Mouse (Mus musculus) midbrain, postnatal 0 days (tissue): ENCODE measurements around the gene Zbtb16. TPM values are rescaled to one million over a fixed set of nuclear protein-coding genes. Genes with fewer than 3 reads are reported as not detected.

Experiments
- ATAC-seq: fragments of 200-750 bp; cut with Nextera tagmentation; 2 replicates; pipeline ENCODE4 v1.8.0; 2017; ENCODE audit warnings: moderate number of reproducible peaks, mild to moderate bottlenecking, moderate TSS enrichment, moderate library complexity; ENCODE audit not compliant: low FRiP score
- DNase-seq: peaks from one replicate; pipeline ENCODE4 v3.0.0-alpha.2; 2015; ENCODE audit warnings: low spot score
- H3K27ac ChIP-seq: fragments of 300-500 bp; sonication (generic); 2 replicates; pipeline ENCODE4 v1.5.1; 2014; ENCODE audit warnings: low read depth, mild to moderate bottlenecking, low read length, mixed read lengths
- H3K27me3 ChIP-seq: fragments of 300-500 bp; sonication (generic); 2 replicates; pipeline ENCODE4 v1.6.1; 2014; ENCODE audit warnings: low read length, control low read depth, mixed read lengths; ENCODE audit not compliant: insufficient read depth
- H3K36me3 ChIP-seq: fragments of 300-500 bp; sonication (generic); 2 replicates; pipeline ENCODE4 v1.6.1; 2014; ENCODE audit warnings: low read length, control low read depth, mixed read lengths; ENCODE audit not compliant: insufficient read depth
- H3K4me1 ChIP-seq: fragments of 300-500 bp; sonication (generic); 2 replicates; pipeline ENCODE4 v1.6.1; 2014; ENCODE audit warnings: mild to moderate bottlenecking, control low read depth, antibody characterized with exemption, low read length, mixed read lengths; ENCODE audit not compliant: insufficient read depth
- H3K4me2 ChIP-seq: fragments of 300-500 bp; sonication (generic); 2 replicates; pipeline ENCODE4 v1.6.1; 2014; ENCODE audit warnings: low read depth, mild to moderate bottlenecking, low read length, mixed read lengths; ENCODE audit not compliant: poor library complexity, severe bottlenecking
- H3K4me3 ChIP-seq: fragments of 300-500 bp; sonication (generic); 2 replicates; pipeline ENCODE4 v1.5.1; 2014; ENCODE audit warnings: low read depth, mild to moderate bottlenecking, low read length, moderate library complexity
- H3K9ac ChIP-seq: fragments of 300-500 bp; sonication (generic); replicated peaks from 2 replicates; pipeline ENCODE4 v1.6.1; 2014; ENCODE audit warnings: mild to moderate bottlenecking, low read length, moderate library complexity, mixed read lengths; ENCODE audit not compliant: poor library complexity, severe bottlenecking
- H3K9me3 ChIP-seq: fragments of 300-500 bp; sonication (generic); 2 replicates; pipeline ENCODE4 v1.6.1; 2016; ENCODE audit warnings: low read length, control low read depth
- CTCF ChIP-seq: IDR thresholded peaks from 2 replicates; pipeline ENCODE4 v1.5.1; 2016; ENCODE audit warnings: antibody characterized with exemption, mild to moderate bottlenecking
- WGBS: fragments of 180-500 bp; shearing (Covaris S2); extraction: QIAGEN DNeasy Blood & Tissue Kit; methylation state at CpG from one replicate; pipeline ENCODE4 v1.1.7; 2014; 5-methylcytosine and 5-hydroxymethylcytosine counted together
- polyA plus RNA-seq: library from polyadenylated mRNA; unstranded; fragments of >200 nt; fragmentation: Nextera tagmentation; extraction: Ambion mirVana; gene quantifications from 2 replicates; pipeline ENCODE4 v1.2.1, GENCODE M21; 2015
- total RNA-seq: library from RNA; depleted of rRNA; stranded (reverse); fragments of >200 nt; gene quantifications from 2 replicates; pipeline ENCODE4 v1.2.3, GENCODE M21; 2014

Gene Zbtb16
- total and polyA plus RNA-seq, 2 experiments from 2014 or later: 6.1 to 8.3 TPM

DNA sequence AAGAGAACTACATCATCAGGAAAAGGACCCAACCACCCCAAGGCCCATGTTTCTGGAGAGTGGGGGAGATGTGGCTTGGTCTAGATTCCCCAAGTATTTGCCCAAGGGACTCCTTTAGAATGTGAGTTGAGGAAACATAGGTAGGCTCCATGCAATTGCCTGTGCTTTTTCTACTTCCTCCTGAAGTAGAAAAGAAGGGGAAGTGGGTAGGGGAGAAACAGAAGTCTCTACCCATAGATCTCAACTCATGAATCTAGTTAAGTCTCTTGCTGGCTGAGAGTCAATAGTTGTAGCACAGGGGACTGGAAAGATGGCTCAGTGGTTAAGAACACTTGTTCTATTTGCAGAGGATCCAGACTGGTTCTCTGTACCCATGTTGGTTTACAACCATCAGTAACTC is 164.2 kb downstream of the Zbtb16 start:
- no peak for ATAC-seq
- TF ChIP-seq CTCF: no peak
- no peak for DNase-seq
- Histone ChIP-seq H3K4me2 (no peak overlapping the region), H3K9ac (no peak overlapping the region), H3K27ac (no peak overlapping the region), H3K27me3 (no peaks in the 10 kb centered on the region), H3K9me3 (no peaks in the 10 kb centered on the region), H3K36me3 (no peaks in the 10 kb centered on the region), H3K4me3 (no peak overlapping the region), H3K4me1 (peaks cover 3% of the 10 kb centered on the region; the same call in 1 of the 2 replicates)

DNA sequence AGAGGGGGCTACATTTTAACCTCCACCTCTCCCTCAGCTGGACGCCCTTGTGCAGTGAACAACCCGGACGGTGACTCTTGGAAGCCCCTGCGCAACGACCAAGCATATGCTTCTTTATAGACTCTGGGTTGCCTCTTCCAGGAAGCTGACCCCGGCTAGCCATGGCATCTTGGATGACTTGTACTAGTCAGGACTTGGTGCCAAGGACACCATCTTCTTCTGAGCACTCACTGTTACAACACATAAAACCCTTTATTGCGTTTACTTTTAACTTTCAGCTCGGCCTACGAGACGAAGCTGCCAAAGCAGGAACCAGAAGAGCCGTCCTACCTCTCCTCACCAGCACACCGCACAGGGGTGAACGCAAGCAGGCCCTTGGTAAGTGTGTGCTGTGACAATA is 165.9 kb downstream of the Zbtb16 start:
- no peak for TF ChIP-seq CTCF
- no peak for ATAC-seq
- Histone ChIP-seq H3K27ac (no peak overlapping the region), H3K4me2 (no peak overlapping the region), H3K4me1 (peaks cover 3% of the 10 kb centered on the region; the same call in 1 of the 2 replicates), H3K4me3 (no peak overlapping the region), H3K9ac (no peak overlapping the region), H3K9me3 (no peaks in the 10 kb centered on the region), H3K27me3 (no peaks in the 10 kb centered on the region), H3K36me3 (no peaks in the 10 kb centered on the region)
- no peak for DNase-seq
- 85% methylated on average over 13 of the region's 13 CpGs for WGBS

DNA sequence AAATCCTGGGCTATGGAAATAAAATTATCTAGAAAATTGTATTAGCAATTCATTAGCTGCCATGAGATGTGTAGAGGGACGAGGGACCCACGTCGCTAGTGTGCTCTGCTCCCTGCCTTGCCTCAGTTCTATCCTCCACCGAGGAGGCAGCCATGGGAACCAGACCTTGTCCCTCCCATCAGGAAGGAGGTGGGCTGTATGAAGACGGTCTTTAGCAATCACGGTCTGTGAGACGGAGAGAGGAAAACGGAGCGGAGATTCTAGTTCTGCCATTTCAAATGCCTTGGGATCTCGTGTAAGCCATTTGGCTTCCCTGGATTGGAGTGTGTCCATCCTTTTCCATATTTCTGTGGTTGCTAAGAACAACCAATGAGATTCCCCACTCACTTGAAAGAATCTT is 166.3 kb downstream of the Zbtb16 start:
- no peak overlapping the region for H3K4me2 ChIP-seq
- no peaks in the 10 kb centered on the region for H3K9me3 ChIP-seq
- no peak overlapping the region for H3K4me3 ChIP-seq
- no peak overlapping the region for H3K27ac ChIP-seq
- H3K36me3 ChIP-seq: no peaks in the 10 kb centered on the region
- no peak for TF ChIP-seq CTCF
- peak; percentile 27 for DNase-seq
- H3K27me3 ChIP-seq: no peaks in the 10 kb centered on the region
- H3K9ac ChIP-seq: no peak overlapping the region
- 33% methylated on average over 10 of the region's 10 CpGs for WGBS
- no peak for ATAC-seq
- 0 out of 2 replicates have a peak, but pooled peaks cover under 1% of the 10 kb centered on the region for H3K4me1 ChIP-seq

DNA sequence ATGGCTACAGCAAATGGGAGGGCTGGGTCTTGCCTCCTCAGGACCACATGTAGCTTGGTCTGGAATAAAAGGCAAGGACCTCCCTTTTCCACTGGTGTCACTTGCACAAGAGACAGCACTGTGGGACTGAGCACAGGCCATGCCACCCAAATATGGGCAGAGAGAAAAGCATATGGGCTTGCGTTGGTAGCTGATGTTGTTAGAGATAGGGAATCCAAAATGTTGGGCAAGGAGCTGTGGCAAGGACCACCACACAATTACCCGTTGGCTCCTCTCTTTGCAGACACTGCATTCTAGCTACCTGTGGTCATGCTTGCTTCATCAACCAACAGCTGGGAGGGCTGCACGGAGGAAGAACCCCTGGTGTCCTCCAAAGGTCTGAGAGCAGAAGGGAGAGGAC is 169.3 kb downstream of the Zbtb16 start:
- 90% methylated on average over 3 of the region's 3 CpGs for WGBS
- H3K4me2 ChIP-seq: no peak overlapping the region
- H3K9ac ChIP-seq: no peak overlapping the region
- no peaks in the 10 kb centered on the region for H3K36me3 ChIP-seq
- no peaks in the 10 kb centered on the region for H3K9me3 ChIP-seq
- no peak overlapping the region for H3K27ac ChIP-seq
- no peak for TF ChIP-seq CTCF
- H3K27me3 ChIP-seq: no peaks in the 10 kb centered on the region
- ATAC-seq (no peak), DNase-seq (no peak)
- H3K4me3 ChIP-seq: no peak overlapping the region
- peaks cover 4% of the 10 kb centered on the region; the same call in 1 of the 2 replicates for H3K4me1 ChIP-seq

DNA sequence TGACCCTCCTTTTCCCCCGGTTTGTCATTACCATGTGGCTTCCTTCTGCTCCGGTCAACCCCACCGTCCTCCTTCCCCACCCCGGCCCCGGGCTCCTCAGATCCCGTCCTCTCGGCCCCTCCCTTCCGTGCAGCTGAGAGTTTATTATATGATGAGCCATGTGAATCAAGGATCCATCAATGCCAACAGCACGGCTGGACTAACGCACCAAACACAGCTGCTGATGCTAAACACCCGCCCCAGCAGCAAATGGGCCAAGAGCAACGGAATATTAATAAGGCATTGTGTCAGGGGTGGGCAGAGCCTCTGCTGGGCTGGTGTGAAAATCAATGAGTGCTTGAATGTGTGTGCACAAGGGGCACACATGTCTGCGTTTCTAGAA is 173.0 kb downstream of the Zbtb16 start:
- H3K9ac ChIP-seq: no peak overlapping the region
- H3K9me3 ChIP-seq: no peaks in the 10 kb centered on the region
- H3K36me3 ChIP-seq: no peaks in the 10 kb centered on the region
- no peaks in the 10 kb centered on the region for H3K27me3 ChIP-seq
- no peak for TF ChIP-seq CTCF
- H3K4me1 ChIP-seq: peaks cover 4% of the 10 kb centered on the region; the same call in 1 of the 2 replicates
- 11% methylated on average over 13 of the region's 13 CpGs for WGBS
- no peak overlapping the region for H3K4me3 ChIP-seq
- ATAC-seq (no peak), DNase-seq (peak; percentile 36)
- H3K27ac ChIP-seq: no peak overlapping the region
- H3K4me2 ChIP-seq: peak overlapping the region; percentile 20; the same call in 1 of the 2 replicates

DNA sequence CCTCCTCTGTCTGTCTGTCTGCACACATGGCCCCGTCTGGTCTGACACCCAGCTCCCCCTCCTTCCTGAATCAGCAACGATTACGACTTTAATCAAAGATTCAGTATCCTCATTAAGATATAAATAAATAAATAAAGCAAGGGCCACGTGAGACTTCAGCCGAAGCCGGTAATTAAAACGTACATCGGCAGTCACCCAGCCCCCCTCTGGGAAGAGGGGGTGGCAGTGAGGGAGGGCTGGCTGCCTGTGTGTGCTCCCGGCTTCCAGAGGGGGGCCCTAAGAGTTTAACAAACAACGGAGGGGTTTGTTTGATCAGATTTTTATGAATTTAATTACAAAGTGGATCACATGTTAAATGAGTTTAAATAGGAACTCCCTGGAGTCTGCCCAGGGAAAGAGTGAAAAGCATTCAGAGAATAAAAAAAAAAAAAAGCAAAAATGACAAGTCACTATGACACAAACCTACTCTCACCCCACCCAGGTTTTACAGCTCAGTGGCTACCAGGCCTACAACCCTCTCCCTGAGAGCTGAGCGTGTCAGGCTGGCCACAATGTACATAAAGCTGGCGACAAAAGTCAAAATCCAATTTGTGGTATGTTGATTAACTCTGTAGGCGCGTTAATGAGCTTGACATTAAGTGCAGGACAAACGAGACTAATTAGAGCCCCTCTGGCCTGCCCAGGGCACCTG is 173.5 kb downstream of the Zbtb16 start:
- H3K9me3 ChIP-seq: no peaks in the 10 kb centered on the region
- WGBS: 15% methylated on average over 15 of the region's 15 CpGs
- peak overlapping the region; percentile 20; the same call in 1 of the 2 replicates for H3K4me2 ChIP-seq
- H3K4me1 ChIP-seq: peaks cover 4% of the 10 kb centered on the region; the same call in 1 of the 2 replicates
- DNase-seq (peak; percentile 65), ATAC-seq (no peak)
- peak; percentile 31 for TF ChIP-seq CTCF
- H3K27ac ChIP-seq: no peak overlapping the region
- no peak overlapping the region for H3K4me3 ChIP-seq
- H3K9ac ChIP-seq: no peak overlapping the region
- no peaks in the 10 kb centered on the region for H3K36me3 ChIP-seq
- H3K27me3 ChIP-seq: no peaks in the 10 kb centered on the region
